Mouse (Mus musculus) lung, postnatal 36 days (tissue): ENCODE data around the gene Svep1.

Experiments
- DNase-seq: peaks from one replicate; pipeline ENCODE4 v3.0.0; 2022; ENCODE audit warnings: mixed read lengths

The Svep1 gene

GRCm38 (mm10) chr4:58169918-58170317, 36.7 kb downstream of the Svep1 start:
- DNase-seq = no peak

GRCm38 (mm10) chr4:58168366-58168765, 38.3 kb downstream of the Svep1 start:
- peak; percentile 43 for DNase-seq

DNA sequence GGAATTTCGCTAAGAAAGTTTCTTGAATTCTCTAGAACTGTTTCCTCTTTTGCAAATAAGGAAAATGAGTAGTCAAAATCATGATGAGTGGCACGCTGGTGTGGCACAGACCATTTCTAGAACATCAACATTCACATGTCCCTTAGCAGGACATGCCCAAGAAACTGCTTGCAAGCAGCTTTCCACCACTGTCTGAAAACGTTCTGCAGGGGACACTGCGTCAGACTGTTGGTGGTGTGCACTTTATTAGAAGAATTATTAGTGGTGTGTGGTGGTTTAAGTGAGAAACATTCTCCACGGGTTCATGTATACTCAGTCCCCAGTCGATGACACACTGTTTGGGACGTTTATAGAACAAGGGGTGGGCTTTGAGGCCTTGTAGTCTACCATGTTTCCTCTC, 40.9 kb downstream of the Svep1 start:
- DNase-seq = no peak

- no peak for DNase-seq
Observed at GRCm38 (mm10) chr4:58161901-58162300, 44.8 kb downstream of the Svep1 start.

- no peak for DNase-seq
Observed at GRCm38 (mm10) chr4:58159564-58159963, 47.1 kb downstream of the Svep1 start.

- DNase-seq = no peak
Observed at GRCm38 (mm10) chr4:58150301-58150700, 56.4 kb downstream of the Svep1 start.

- peak; percentile 36 for DNase-seq
Observed at GRCm38 (mm10) chr4:58149186-58149585, 57.5 kb downstream of the Svep1 start.

GRCm38 (mm10) chr4:58148547-58148946, 58.1 kb downstream of the Svep1 start:
- no peak for DNase-seq

DNA sequence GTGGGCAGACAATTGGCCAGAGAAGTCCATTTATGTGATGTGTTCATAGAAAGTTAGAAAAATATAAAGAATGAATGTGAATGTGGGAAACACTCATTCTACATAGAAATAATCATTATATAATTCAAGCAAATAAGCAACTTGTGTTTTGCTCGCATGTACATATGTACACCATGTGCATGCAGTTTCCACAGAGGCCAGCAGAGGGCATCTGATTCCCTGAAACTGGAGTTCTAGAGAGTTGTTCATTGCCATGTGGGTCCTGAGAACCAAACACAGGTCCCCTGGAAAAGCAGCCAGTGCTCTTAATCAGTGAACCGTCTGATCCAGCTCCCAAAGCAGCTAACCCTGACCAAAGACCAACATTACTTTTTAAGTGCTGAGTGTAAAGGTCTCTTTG, 60.0 kb downstream of the Svep1 start:
- no peak for DNase-seq

DNA sequence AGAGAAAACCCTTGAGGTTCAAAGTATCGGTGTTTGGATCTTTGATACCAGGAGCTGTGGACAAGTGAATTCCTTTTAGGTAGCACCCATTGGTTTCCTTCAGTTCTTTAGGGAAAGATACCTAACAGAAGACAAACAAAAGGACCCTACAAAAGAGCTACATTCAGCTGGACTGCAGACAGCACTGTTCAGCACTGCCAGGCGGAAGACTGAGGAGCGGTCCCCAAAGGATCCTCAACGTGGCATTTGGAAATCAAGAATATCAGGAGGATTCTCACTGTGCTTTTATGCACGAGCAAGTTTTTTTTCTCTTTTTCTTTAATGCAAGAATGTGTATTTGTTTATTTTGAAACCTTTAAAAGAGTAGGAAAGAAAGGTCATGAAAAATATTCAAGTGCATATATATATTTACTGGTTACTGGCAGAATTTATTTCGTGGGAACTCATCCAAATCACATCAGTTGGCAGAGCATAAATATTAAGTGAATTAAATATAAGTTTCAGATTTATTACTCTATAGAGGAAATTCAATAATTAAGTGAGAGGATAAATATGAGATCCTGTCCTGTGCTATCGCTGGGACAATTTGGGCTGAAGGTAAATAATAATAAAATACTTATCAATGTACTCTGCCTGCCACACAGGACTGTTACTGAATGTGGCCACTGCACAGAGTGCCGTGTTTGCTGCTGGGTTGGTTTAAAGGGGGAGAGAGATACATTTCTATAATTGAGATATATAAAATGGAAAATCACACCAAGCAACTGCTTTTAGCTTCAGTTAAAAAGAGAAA, 66.7 kb downstream of the Svep1 start:
- no peak for DNase-seq

DNA sequence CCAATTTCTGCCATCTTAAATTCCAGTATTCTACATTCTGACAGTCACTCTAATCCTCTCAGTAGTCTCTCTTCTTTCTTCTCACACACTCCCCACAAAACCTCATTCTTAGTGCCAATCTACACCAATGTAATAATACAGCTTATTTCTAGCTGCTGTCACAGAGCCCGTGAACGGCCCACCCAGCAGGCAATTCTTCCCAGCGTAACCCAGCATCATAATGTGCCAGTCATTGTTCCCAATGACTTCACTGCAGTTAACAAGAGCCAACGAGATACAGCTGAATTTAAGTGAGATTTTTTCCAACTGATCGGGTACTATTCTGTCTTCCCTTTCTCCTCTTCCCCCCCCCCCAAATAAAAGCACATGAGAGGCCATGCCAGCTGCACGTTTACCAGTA, 67.4 kb downstream of the Svep1 start:
- no peak for DNase-seq

DNA sequence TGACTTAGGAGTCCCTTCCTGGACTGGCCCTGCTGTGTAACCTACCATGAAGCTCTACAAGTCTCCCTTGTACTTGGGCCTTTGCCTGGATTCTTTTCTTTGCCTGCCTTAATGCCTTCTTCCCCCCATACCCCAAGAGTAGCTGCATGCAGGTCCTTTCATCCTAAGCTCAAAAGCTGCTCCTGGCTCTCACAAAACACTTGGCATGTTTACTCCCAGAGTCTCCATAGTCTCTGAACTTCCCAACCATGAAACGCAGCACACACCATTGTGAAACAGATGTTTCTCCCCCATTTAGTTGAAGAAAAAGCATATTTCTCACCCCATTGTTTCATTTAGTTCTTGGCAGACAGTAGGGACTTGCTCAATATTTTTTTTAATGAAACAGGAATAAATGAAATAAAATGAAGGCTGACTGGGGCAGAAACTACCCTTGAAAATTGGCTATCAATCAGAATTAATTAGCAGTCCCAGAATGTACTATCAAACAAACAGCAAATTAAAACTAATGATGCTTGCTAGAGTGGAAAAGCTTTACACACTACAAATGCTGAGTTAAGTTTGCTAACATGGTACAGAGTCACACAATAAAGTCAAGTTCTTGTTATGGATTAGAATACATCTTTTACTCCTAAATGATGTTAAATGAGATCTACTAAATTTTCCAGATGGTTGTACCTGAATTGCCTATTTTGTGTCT, 72.9 kb downstream of the Svep1 start:
- DNase-seq = peak; percentile 6

DNA sequence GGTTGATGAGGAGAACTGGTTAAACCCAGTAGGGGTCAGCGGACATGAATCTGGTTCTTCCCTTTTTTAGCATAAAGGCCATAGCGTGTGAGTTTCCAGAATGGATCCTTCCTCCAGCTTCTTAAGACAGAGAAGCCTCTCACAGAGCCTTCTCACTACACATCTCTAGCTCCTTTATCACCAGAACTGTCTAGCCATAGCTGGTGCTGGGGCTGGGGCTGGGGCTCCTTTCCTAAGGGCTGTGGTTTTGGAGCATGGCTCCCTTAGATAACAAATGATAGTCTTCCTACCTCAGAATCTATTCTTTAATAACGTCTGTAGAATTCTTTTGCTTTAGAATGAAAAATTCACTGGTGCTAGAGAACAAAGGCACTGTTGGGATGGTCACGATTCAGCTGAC, 76.8 kb downstream of the Svep1 start:
- no peak for DNase-seq

- DNase-seq = no peak
Observed at GRCm38 (mm10) chr4:58127024-58127423, 79.6 kb downstream of the Svep1 start.

GRCm38 (mm10) chr4:58115452-58115851, 91.2 kb downstream of the Svep1 start:
- DNase-seq = no peak

DNA sequence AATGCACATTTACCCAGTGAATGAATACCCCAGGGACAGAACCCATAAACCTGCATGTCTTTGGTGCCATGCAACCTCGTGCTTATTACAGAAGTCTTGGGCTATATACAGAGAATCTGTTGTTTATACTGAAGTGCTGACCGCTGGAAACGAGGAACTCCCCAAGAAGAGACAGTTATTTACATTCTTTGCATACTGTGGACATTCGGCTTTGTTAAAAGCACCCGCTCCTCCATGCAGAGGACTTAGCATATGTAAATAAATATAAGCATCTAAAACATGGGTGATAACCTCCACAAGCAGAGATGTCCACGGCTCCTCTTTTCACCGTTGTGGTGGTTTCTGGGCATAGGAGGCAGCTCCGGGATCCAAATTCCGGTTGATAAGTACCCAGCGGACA, 95.7 kb downstream of the Svep1 start:
- DNase-seq = no peak

GRCm38 (mm10) chr4:58109793-58110192, 96.9 kb downstream of the Svep1 start:
- no peak for DNase-seq

DNA sequence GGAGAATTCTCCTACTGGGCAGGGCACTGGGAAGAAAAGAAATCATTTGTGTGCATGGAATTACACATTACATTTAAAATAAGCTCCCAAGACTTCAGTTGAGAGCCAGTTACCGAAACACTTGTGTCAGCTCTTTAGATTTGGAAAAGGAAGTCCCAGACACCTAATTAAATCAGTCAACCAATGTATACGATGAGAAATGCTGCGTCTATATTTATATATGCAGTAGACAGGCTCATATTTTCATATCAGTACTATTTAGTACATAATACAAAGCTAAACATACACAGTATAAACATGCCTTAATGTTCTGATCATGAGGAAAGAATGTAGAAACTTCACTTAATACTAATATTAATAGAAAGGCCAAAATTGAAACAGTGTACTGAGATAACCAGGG, 98.3 kb downstream of the Svep1 start:
- no peak for DNase-seq

GRCm38 (mm10) chr4:58097732-58098131, 108.9 kb downstream of the Svep1 start:
- DNase-seq = no peak

DNA sequence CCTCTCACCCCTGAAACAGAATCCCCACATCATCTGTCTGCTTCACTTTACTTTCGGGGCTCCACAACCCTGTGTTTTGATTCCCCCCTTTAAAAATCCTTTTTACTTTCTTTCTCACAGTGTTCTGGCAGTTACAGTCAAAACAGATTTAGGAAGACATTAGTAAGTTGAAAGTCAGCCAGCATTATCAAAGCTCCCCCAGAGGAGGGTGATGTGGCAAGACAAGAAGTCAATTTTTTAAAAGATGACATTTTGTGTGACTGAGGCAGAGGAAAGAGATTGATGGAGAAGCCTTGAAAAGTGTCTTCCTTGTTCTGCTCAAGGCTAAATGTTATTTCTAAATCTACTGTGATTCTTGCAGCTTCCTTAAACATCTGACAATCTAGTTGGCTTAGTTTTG, 119.9 kb downstream of the Svep1 start:
- DNase-seq = no peak

GRCm38 (mm10) chr4:58086151-58086550, 120.5 kb downstream of the Svep1 start:
- DNase-seq = peak; percentile 9

DNA sequence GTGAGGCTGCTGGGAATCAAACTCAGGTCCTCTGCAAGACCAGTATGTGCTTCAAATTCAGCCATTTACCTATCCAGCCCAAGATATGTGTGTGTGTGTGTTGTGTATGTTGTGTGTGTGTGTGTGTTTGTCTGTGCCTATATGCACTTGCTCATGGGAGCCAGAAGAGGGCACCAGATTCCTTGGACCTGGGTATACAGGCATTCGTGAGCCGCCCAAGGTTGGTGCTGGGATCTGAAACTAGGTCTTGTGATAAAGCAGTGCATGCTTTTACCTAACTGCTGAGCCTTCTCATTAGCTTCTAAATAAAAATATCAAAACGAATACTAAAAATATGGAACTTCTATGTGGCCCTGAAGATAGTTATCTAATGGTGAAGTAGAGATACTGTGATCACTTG, 121.3 kb downstream of the Svep1 start:
- DNase-seq = no peak

GRCm38 (mm10) chr4:58084155-58084554, 122.5 kb downstream of the Svep1 start:
- DNase-seq = no peak

DNA sequence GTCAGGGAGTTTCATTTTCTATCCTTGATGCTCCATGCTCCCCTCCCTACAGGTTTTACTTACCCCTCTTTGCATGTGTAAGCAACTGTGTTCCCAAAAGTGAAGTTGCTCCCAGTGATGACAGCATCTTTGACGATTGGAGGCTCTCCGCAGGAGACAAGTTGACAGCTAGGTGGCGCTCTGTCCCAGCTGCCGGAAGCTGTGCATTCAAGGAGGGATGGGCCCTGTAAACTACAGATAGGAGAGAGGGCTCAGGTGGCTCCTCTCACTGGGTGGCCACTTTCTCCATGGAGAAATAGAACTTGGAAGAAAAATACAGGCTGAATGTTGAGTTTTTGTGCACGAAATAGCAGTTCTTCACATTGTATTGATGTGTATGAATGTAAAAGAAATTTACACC, 124.1 kb downstream of the Svep1 start:
- DNase-seq = peak; percentile 73

- DNase-seq = peak; percentile 57
Observed at GRCm38 (mm10) chr4:58079631-58080030, 127.0 kb downstream of the Svep1 start.
